Mouse (Mus musculus) liver, embryonic 14.5 days (tissue): ENCODE data around the gene Auh. TPM values are rescaled to one million over a fixed set of nuclear protein-coding genes. Genes with fewer than 3 reads are reported as not detected.

Source experiments
- ATAC-seq: fragments of 200-750 bp; cut with Nextera tagmentation; 2 replicates; pipeline ENCODE4 v1.8.0; 2017; ENCODE audit warnings: moderate number of reproducible peaks, mild to moderate bottlenecking, moderate library complexity; ENCODE audit not compliant: insufficient read depth
- DNase-seq, 3 experiments: peaks; one replicate each; pipeline ENCODE4 v3.0.0-alpha.2; 2012 to 2013; ENCODE audit warnings: low read depth in 3 of 3, low spot score in 3 of 3
- H3K27ac ChIP-seq: fragments of 300-500 bp; sonication (generic); 2 replicates; pipeline ENCODE4 v1.5.1; 2014; ENCODE audit warnings: moderate library complexity, mild to moderate bottlenecking, control low read depth, inconsistent platforms
- H3K27me3 ChIP-seq: fragments of 300-500 bp; sonication (generic); 2 replicates; pipeline ENCODE4 v1.6.1; 2014; ENCODE audit warnings: mild to moderate bottlenecking, low read length, moderate library complexity; ENCODE audit not compliant: control insufficient read depth, insufficient read depth
- H3K36me3 ChIP-seq: fragments of 300-500 bp; sonication (generic); replicated peaks from 2 replicates; pipeline ENCODE4 v1.6.1; 2014; ENCODE audit warnings: low read depth; ENCODE audit not compliant: control insufficient read depth, insufficient read depth
- H3K4me1 ChIP-seq, 2 experiments: fragments of 200-500 bp in 1 of 2; fragments of 300-500 bp in 1 of 2; sonication (generic) in 1 of 2; replicated peaks; 2 replicates each; pipeline ENCODE4 v1.6.1; 2012 to 2014; ENCODE audit warnings: antibody characterized with exemption in 1 of 2, inconsistent platforms in 1 of 2, low read length in 1 of 2; ENCODE audit not compliant: control insufficient read depth in 2 of 2, insufficient read depth in 2 of 2
- H3K4me2 ChIP-seq: fragments of 300-500 bp; sonication (generic); 2 replicates; pipeline ENCODE4 v1.6.1; 2014; ENCODE audit warnings: low read depth, mild to moderate bottlenecking, control low read depth, moderate library complexity
- H3K4me3 ChIP-seq, 2 experiments: fragments of 200-500 bp in 1 of 2; fragments of 300-500 bp in 1 of 2; sonication (generic) in 1 of 2; 2 replicates each; pipeline ENCODE4 v1.5.1; 2012 to 2014; ENCODE audit warnings: low read depth in 2 of 2, low read length in 2 of 2, mild to moderate bottlenecking in 2 of 2, control low read depth in 1 of 2, inconsistent platforms in 1 of 2, moderate library complexity in 1 of 2; ENCODE audit not compliant: insufficient read depth in 1 of 2
- H3K9ac ChIP-seq: fragments of 300-500 bp; sonication (generic); replicated peaks from 2 replicates; pipeline ENCODE4 v1.6.1; 2014; ENCODE audit warnings: mild to moderate bottlenecking, control low read depth, moderate library complexity
- H3K9me3 ChIP-seq: fragments of 300-500 bp; sonication (generic); 2 replicates; pipeline ENCODE4 v1.6.1; 2016; ENCODE audit warnings: low read length, mixed read lengths; ENCODE audit not compliant: control insufficient read depth
- CTCF ChIP-seq: IDR thresholded peaks from 2 replicates; pipeline ENCODE4 v1.5.1; 2016; ENCODE audit warnings: antibody characterized with exemption, low read depth, control low read depth
- EP300 ChIP-seq: IDR thresholded peaks from 2 replicates; pipeline ENCODE4 v1.6.1; 2016; ENCODE audit warnings: antibody characterized with exemption, low read depth
- WGBS: fragments of 180-500 bp; shearing (Covaris S2); extraction: QIAGEN DNeasy Blood & Tissue Kit; methylation state at CpG from one replicate; pipeline ENCODE4 v1.1.7; 2014; ENCODE audit not compliant: insufficient replicate concordance; 5-methylcytosine and 5-hydroxymethylcytosine counted together
- polyA plus RNA-seq, 2 experiments: library from polyadenylated mRNA; depleted of rRNA in 1 of 2; stranded (reverse) in 1 of 2; unstranded in 1 of 2; fragments of >200 nt; fragmentation: Nextera tagmentation in 1 of 2; extraction: Ambion mirVana in 1 of 2; gene quantifications; 2 replicates each; pipeline versions ENCODE4 v1.2.1 to v1.2.3; 2012 to 2014

Auh gene
- polyA plus RNA-seq, 2 experiments = 16.1 to 26.5 TPM

GRCm38 (mm10) chr13:52928392-52928791 lies 1.1 kb downstream of the Auh start:
- H3K27me3 ChIP-seq = no peaks in the 10 kb centered on the region
- DNase-seq (no peak), ATAC-seq (no peak)
- 57% methylated on average over 9 of the region's 9 CpGs for WGBS
- no peaks in the 10 kb centered on the region for H3K36me3 ChIP-seq
- peak overlapping the region; percentile 83 for H3K9ac ChIP-seq
- H3K27ac ChIP-seq = no peak overlapping the region
- no peak for TF ChIP-seq EP300
- no peak for TF ChIP-seq CTCF
- H3K4me1 ChIP-seq = peaks cover 4 to 15% of the 10 kb centered on the region in 2 experiments; a peak in 3 of 4 replicates
- H3K4me3 ChIP-seq = peak overlapping the region; percentile 82 to 88
- H3K4me2 ChIP-seq = peak overlapping the region; percentile 77
- no peaks in the 10 kb centered on the region for H3K9me3 ChIP-seq

GRCm38 (mm10) chr13:52924457-52924856 lies 5.0 kb downstream of the Auh start:
- Histone ChIP-seq H3K9me3 (no peaks in the 10 kb centered on the region), H3K27me3 (no peaks in the 10 kb centered on the region), H3K4me2 (no peak overlapping the region), H3K9ac (no peak overlapping the region), H3K4me3 (no peak overlapping the region), H3K4me1 (peaks cover 4 to 13% of the 10 kb centered on the region in 2 experiments; a peak in 3 of 4 replicates), H3K27ac (no peak overlapping the region), H3K36me3 (no peaks in the 10 kb centered on the region)
- TF ChIP-seq CTCF (no peak), EP300 (no peak)
- DNase-seq = no peak
- ATAC-seq = no peak
- 75% methylated on average over 5 of the region's 5 CpGs for WGBS

- no peak overlapping the region for H3K4me2 ChIP-seq
- no peaks in the 10 kb centered on the region for H3K36me3 ChIP-seq
- H3K9ac ChIP-seq = no peak overlapping the region
- WGBS = 28% methylated on average over 8 of the region's 8 CpGs
- H3K27me3 ChIP-seq = no peaks in the 10 kb centered on the region
- H3K4me3 ChIP-seq = no peak overlapping the region
- ATAC-seq = no peak
- H3K27ac ChIP-seq = no peak overlapping the region
- TF ChIP-seq EP300 (no peak), CTCF (no peak)
- H3K9me3 ChIP-seq = no peaks in the 10 kb centered on the region
- no peak for DNase-seq
- peaks cover 0 to 3% of the 10 kb centered on the region in 2 experiments; a peak in 1 of 4 replicates for H3K4me1 ChIP-seq
Measured at GRCm38 (mm10) chr13:52921966-52922365, 7.5 kb downstream of the Auh start.

DNA sequence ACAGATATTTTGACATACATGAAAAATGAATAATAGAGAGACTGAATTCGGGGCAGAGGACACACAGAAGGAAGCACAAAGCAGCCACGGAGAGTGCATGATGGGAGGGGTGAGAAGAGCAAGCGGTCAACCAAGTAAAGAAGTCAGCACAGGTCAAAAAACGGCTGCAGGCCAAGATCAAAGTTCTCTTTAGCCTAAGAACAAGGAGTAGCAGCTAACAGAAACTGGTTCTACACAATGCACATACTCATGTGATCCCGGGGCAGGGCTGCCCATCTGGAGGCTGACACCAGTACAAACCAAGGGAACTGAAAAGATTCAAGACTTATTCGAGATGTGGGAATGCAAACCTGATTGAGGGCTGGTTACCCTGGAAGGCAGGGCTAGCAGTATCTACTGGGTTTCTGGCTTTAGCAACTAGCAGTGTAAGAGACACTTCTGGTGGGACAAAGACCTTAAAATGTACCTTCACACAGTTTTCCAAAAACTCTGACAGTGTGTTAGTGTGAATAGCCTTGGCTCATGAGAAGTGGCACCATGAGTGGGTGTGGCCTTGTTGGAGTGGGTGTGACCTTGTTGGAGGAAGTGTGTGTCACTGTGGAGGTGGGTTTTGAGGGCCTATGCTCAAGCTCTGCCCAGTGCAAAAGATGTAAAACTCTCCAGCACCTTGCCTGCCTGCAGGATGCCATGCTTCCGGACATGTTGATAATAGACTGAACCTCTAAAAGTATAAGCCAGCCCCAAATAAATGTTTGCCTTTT lies 8.2 kb downstream of the Auh start:
- Histone ChIP-seq H3K4me3 (no peak overlapping the region), H3K27ac (no peak overlapping the region), H3K27me3 (no peaks in the 10 kb centered on the region), H3K4me1 (peaks cover 0 to 3% of the 10 kb centered on the region in 2 experiments; a peak in 1 of 4 replicates), H3K9me3 (no peaks in the 10 kb centered on the region), H3K9ac (no peak overlapping the region), H3K36me3 (no peaks in the 10 kb centered on the region), H3K4me2 (no peak overlapping the region)
- no peak for ATAC-seq
- no peak for DNase-seq
- WGBS = 68% methylated on average over 7 of the region's 7 CpGs
- TF ChIP-seq EP300 = no peak
- no peak for TF ChIP-seq CTCF

DNA sequence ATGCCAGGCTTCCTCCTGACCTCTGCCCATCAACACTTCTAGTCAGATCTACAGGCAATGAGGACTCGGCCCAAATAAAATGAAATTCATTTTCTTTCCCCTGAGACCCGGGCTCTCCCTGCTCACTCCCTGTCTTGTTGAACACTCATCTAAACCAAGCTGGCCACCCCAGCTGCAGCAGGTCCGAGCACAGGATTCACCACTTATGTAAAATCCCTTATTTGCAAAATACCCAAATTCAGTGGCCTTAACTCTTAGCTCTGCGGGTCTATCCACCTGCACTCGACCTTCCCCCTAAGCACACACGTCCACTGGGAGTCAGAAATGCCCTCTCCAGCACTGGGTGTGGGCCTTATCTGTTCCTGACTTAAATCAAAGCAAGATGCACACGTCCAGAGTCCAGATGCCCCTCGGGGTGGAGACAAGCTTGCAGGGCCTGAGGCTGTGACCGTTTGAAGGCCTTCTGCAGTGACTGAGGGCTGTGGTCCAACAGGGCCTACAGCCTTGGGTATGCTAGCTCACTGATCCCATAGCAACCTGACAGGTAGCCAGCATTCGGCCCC lies 9.6 kb downstream of the Auh start:
- H3K36me3 ChIP-seq = no peaks in the 10 kb centered on the region
- no peak overlapping the region for H3K4me2 ChIP-seq
- no peak for DNase-seq
- TF ChIP-seq EP300 = no peak
- H3K27me3 ChIP-seq = no peaks in the 10 kb centered on the region
- H3K4me1 ChIP-seq = peaks cover 0 to 3% of the 10 kb centered on the region in 2 experiments; a peak in 1 of 4 replicates
- no peak overlapping the region for H3K4me3 ChIP-seq
- H3K27ac ChIP-seq = no peak overlapping the region
- WGBS = 63% methylated on average over 10 of the region's 10 CpGs
- no peak for ATAC-seq
- H3K9ac ChIP-seq = no peak overlapping the region
- H3K9me3 ChIP-seq = no peaks in the 10 kb centered on the region
